Comparison of ENCODE assay signal across 14 mouse cellular contexts in genomic region chr3:119419087-119419709, GRCm38 (mm10).
DNase-seq lines count a peak whose midpoint lies in the region; ATAC-seq lines count a peak whose summit lies in the region.
"Had no signal": no experiment of that assay in that cellular context is flagged by ENCODE, and none has a peak within 500 bp of the region (broad histone marks: within the 10 kb centered on the region; RNA-seq: fewer than 3 reads in every experiment).

No protein-coding gene starts in this region.

- intact Hi-C loops in left cerebral cortex, postnatal 4 days (cut with DNase I): no loop called here
- intact Hi-C loops in heart, postnatal 14 days (cut with DNase I): no loop called here

- no peak overlapping the region for H3K4me3 ChIP-seq in hindbrain, embryonic 16.5 days (ENCODE audit: low read length)
- no peak overlapping the region for H3K4me3 ChIP-seq in hindbrain, embryonic 12.5 days
- H3K4me3 ChIP-seq: kidney, embryonic 15.5 days; limb, embryonic 15.5 days; neural tube, embryonic 13.5 days; stomach, embryonic 15.5 days had no signal

- peak; percentile 24; the same call in 1 of the 2 replicates for ATAC-seq in hindbrain, embryonic 16.5 days
- no peak for ATAC-seq in hindbrain, embryonic 12.5 days (ENCODE audit: low FRiP score)

- H3K9ac ChIP-seq in hindbrain, embryonic 16.5 days (ENCODE audit: low read depth, low read length): no peak overlapping the region
- H3K9ac ChIP-seq in hindbrain, embryonic 12.5 days: no peak overlapping the region
- H3K9ac ChIP-seq: kidney, embryonic 15.5 days; limb, embryonic 15.5 days; neural tube, embryonic 13.5 days; stomach, embryonic 15.5 days had no signal

- peak; percentile 16 for DNase-seq in adrenal gland, postnatal 10 days
- DNase-seq in adrenal gland, postnatal 4 days (ENCODE audit: low spot score in 2 of 2): no peak
- peak; percentile 27 for DNase-seq in Muller cell, postnatal 12 days (ENCODE audit: inconsistent ontology term)
- peak; percentile 18 for DNase-seq in left cerebral cortex, postnatal 4 days
- DNase-seq in thymus, postnatal 14 days: no peak
- no peak for DNase-seq in heart, postnatal 14 days
- DNase-seq: cerebellum, adult 11 months; lung, adult 2 months had no signal

- no peak overlapping the region for H3K27ac ChIP-seq in hindbrain, embryonic 16.5 days (ENCODE audit: low read depth, low read length)
- no peak overlapping the region for H3K27ac ChIP-seq in hindbrain, embryonic 12.5 days
- H3K27ac ChIP-seq: kidney, embryonic 15.5 days; limb, embryonic 15.5 days; neural tube, embryonic 13.5 days; stomach, embryonic 15.5 days had no signal

- H3K27me3 ChIP-seq in hindbrain, embryonic 16.5 days (replicated peaks; ENCODE audit: control insufficient read depth, insufficient read depth, low read length): no peaks in the 10 kb centered on the region
- H3K27me3 ChIP-seq in hindbrain, embryonic 12.5 days: no peaks in the 10 kb centered on the region
- H3K27me3 ChIP-seq: kidney, embryonic 15.5 days; limb, embryonic 15.5 days; neural tube, embryonic 13.5 days; stomach, embryonic 15.5 days had no signal

- WGBS in hindbrain, embryonic 16.5 days: 40% methylated on average over 9 of the region's 9 CpGs
- whole genome bisulfite sequencing in hindbrain, embryonic 12.5 days: 79% methylated on average over 9 of the region's 9 CpGs

- peaks cover 3% of the 10 kb centered on the region; the same call in 1 of the 2 replicates for H3K9me3 ChIP-seq in hindbrain, embryonic 16.5 days (ENCODE audit: control insufficient read depth, low read length)
- no peaks in the 10 kb centered on the region for H3K9me3 ChIP-seq in hindbrain, embryonic 12.5 days (replicated peaks)
- H3K9me3 ChIP-seq: kidney, embryonic 15.5 days; limb, embryonic 15.5 days; neural tube, embryonic 13.5 days; stomach, embryonic 15.5 days had no signal

- no peaks in the 10 kb centered on the region for H3K36me3 ChIP-seq in hindbrain, embryonic 16.5 days (ENCODE audit: control insufficient read depth, insufficient read depth, low read length)
- no peaks in the 10 kb centered on the region for H3K36me3 ChIP-seq in hindbrain, embryonic 12.5 days
- H3K36me3 ChIP-seq: kidney, embryonic 15.5 days; limb, embryonic 15.5 days; neural tube, embryonic 13.5 days; stomach, embryonic 15.5 days had no signal

- no peaks in the 10 kb centered on the region; the same call in 1 of the 2 replicates for H3K4me1 ChIP-seq in hindbrain, embryonic 16.5 days (ENCODE audit: control insufficient read depth, insufficient read depth, low read depth, low read length)
- no peaks in the 10 kb centered on the region for H3K4me1 ChIP-seq in hindbrain, embryonic 12.5 days
- H3K4me1 ChIP-seq: kidney, embryonic 15.5 days; limb, embryonic 15.5 days; neural tube, embryonic 13.5 days; stomach, embryonic 15.5 days had no signal

- no peak overlapping the region for H3K4me2 ChIP-seq in hindbrain, embryonic 16.5 days (ENCODE audit: low read length)
- no peak overlapping the region for H3K4me2 ChIP-seq in hindbrain, embryonic 12.5 days (replicated peaks)
- H3K4me2 ChIP-seq: kidney, embryonic 15.5 days; limb, embryonic 15.5 days; neural tube, embryonic 13.5 days; stomach, embryonic 15.5 days had no signal

Comparison
In these comparisons a context has a peak if more than half of its experiments do, and no peak if none do; other contexts are left out.
1. DNase-seq: peak in adrenal gland, postnatal 10 days (single experiment), Muller cell, postnatal 12 days (single experiment) and left cerebral cortex, postnatal 4 days (single experiment); none in adrenal gland, postnatal 4 days (0 of 2), thymus, postnatal 14 days (single experiment) and heart, postnatal 14 days (0 of 2).